Comparison of ENCODE assay signal across 8 mouse cellular contexts in genomic region chr15:95880616-95881151, GRCm38 (mm10).
A peak's percentile ranks its signal among the peaks of the same experiment; 100 is the strongest.
DNase-seq lines count a peak whose midpoint lies in the region; ATAC-seq and TF ChIP-seq lines count a peak whose summit lies in the region.

No protein-coding gene starts in this region.

- no peaks in the 10 kb centered on the region for H3K36me3 ChIP-seq in forebrain, embryonic 14.5 days (ENCODE audit: control insufficient read depth, insufficient read depth, low read length)

- no peaks in the 10 kb centered on the region for H3K27me3 ChIP-seq in forebrain, embryonic 14.5 days (replicated peaks; ENCODE audit: control insufficient read depth, insufficient read depth, low read length)

- H3K9ac ChIP-seq in forebrain, embryonic 14.5 days (ENCODE audit: low read length): no peak overlapping the region

- peak; percentile 28; the same call in 1 of the 2 replicates for ATAC-seq in granulocyte monocyte progenitor cell, adult 5-6 weeks (replicated peaks; ENCODE audit: poor library complexity, severe bottlenecking)
- no peak for ATAC-seq in forebrain, embryonic 14.5 days

- no peaks in the 10 kb centered on the region for H3K9me3 ChIP-seq in forebrain, embryonic 14.5 days (replicated peaks; ENCODE audit: control insufficient read depth, low read length)

- H3K4me1 ChIP-seq in lung, adult 2 months (ENCODE audit: control insufficient read depth, insufficient read depth, low read length): peaks cover 15% of the 10 kb centered on the region
- no peaks in the 10 kb centered on the region for H3K4me1 ChIP-seq in forebrain, embryonic 14.5 days (ENCODE audit: control insufficient read depth, insufficient read depth, low read length)

- H3K27ac ChIP-seq in forebrain, embryonic 14.5 days (ENCODE audit: low read depth, low read length): no peak overlapping the region

- DNase-seq in R1 (ENCODE audit: low read depth, low spot score): peak; percentile 22
- peak; percentile 35 for DNase-seq in kidney, adult 11 months
- DNase-seq in lung, adult 2 months: peak; percentile 38
- DNase-seq in neural tube, embryonic 10.5 days (ENCODE audit: extremely low spot score, low spot score): no peak
- no peak for DNase-seq in cerebellum, adult 11 months
- DNase-seq in forebrain, embryonic 14.5 days (ENCODE audit: low spot score): no peak
- DNase-seq in Muller cell, postnatal 12 days (ENCODE audit: inconsistent ontology term): no peak

- H3K4me3 ChIP-seq in lung, adult 2 months (replicated peaks; ENCODE audit: extremely low read depth, low read depth, low read length): no peak overlapping the region
- H3K4me3 ChIP-seq in forebrain, embryonic 14.5 days (ENCODE audit: low read depth, low read length): no peak overlapping the region

- no peak for TF ChIP-seq CTCF in lung, adult 2 months (IDR thresholded peaks at IDR 0.05; ENCODE audit: insufficient read depth, low read length)

- TF ChIP-seq POLR2A in lung, adult 2 months (IDR thresholded peaks at IDR 0.05; ENCODE audit: borderline replicate concordance, extremely low read depth, low read depth, low read length): no peak

- H3K4me2 ChIP-seq in forebrain, embryonic 14.5 days (ENCODE audit: low read length): no peak overlapping the region

- 13% methylated on average over 10 of the region's 10 CpGs for WGBS in lung, adult 2 months
- WGBS in forebrain, embryonic 14.5 days: 60% methylated on average over 10 of the region's 10 CpGs

Comparison
In these comparisons a context has a peak if more than half of its experiments do, and no peak if none do; other contexts are left out.
1. DNase-seq: peak in R1 (single experiment), kidney, adult 11 months (single experiment) and lung, adult 2 months (single experiment); none in neural tube, embryonic 10.5 days (single experiment), cerebellum, adult 11 months (single experiment), forebrain, embryonic 14.5 days (single experiment) and Muller cell, postnatal 12 days (single experiment).